Comparison of ENCODE assay signal across 11 mouse cellular contexts in genomic region chr10:67746140-67746539, GRCm38 (mm10).
DNase-seq lines count a peak whose midpoint lies in the region; ATAC-seq lines count a peak whose summit lies in the region.
"Had no signal": no experiment of that assay in that cellular context is flagged by ENCODE, and none has a peak within 500 bp of the region (broad histone marks: within the 10 kb centered on the region; RNA-seq: fewer than 3 reads in every experiment).

No protein-coding gene starts in this region.

- H3K4me2 ChIP-seq in embryonic facial prominence, embryonic 14.5 days (ENCODE audit: low read depth, low read length), result no peak overlapping the region
- no peak overlapping the region for H3K4me2 ChIP-seq in kidney, embryonic 16.5 days (replicated peaks; ENCODE audit: low read depth, low read length)

- H3K27ac ChIP-seq in embryonic facial prominence, embryonic 14.5 days (replicated peaks; ENCODE audit: low read depth, low read length), result no peak overlapping the region
- H3K27ac ChIP-seq in embryonic facial prominence, embryonic 10.5 days (replicated peaks), result no peak overlapping the region
- H3K27ac ChIP-seq in kidney, embryonic 16.5 days (ENCODE audit: low read length), result no peak overlapping the region

- H3K4me3 ChIP-seq in embryonic facial prominence, embryonic 14.5 days (ENCODE audit: low read depth, low read length), result no peak overlapping the region
- no peak overlapping the region for H3K4me3 ChIP-seq in embryonic facial prominence, embryonic 10.5 days
- H3K4me3 ChIP-seq in kidney, embryonic 16.5 days (ENCODE audit: low read length), result no peak overlapping the region

- WGBS in embryonic facial prominence, embryonic 14.5 days, result 76% methylated on average over 3 of the region's 3 CpGs
- 90% methylated on average over 3 of the region's 3 CpGs for WGBS in embryonic facial prominence, embryonic 10.5 days
- 73% methylated on average over 3 of the region's 3 CpGs for WGBS in kidney, embryonic 16.5 days

- no peaks in the 10 kb centered on the region for H3K9me3 ChIP-seq in embryonic facial prominence, embryonic 14.5 days (ENCODE audit: control insufficient read depth, low read length)
- H3K9me3 ChIP-seq in embryonic facial prominence, embryonic 10.5 days, result no peaks in the 10 kb centered on the region
- H3K9me3 ChIP-seq in kidney, embryonic 16.5 days (ENCODE audit: low read length), result no peaks in the 10 kb centered on the region

- H3K36me3 ChIP-seq in embryonic facial prominence, embryonic 14.5 days (ENCODE audit: control insufficient read depth, insufficient read depth, low read length), result no peaks in the 10 kb centered on the region
- no peaks in the 10 kb centered on the region for H3K36me3 ChIP-seq in embryonic facial prominence, embryonic 10.5 days (replicated peaks)
- H3K36me3 ChIP-seq in kidney, embryonic 16.5 days (ENCODE audit: insufficient read depth, low read length), result no peaks in the 10 kb centered on the region

- 0 out of 2 replicates have a peak, but pooled peaks have one; percentile 60 for ATAC-seq in embryonic facial prominence, embryonic 14.5 days (ENCODE audit: low read depth)
- peak; percentile 12; the same call in 1 of the 2 replicates for ATAC-seq in kidney, embryonic 16.5 days (ENCODE audit: low FRiP score, low TSS enrichment)
- ATAC-seq: intestine, embryonic 16.5 days; midbrain, embryonic 16.5 days had no signal

- H3K27me3 ChIP-seq in embryonic facial prominence, embryonic 14.5 days (replicated peaks; ENCODE audit: control insufficient read depth, insufficient read depth, low read length), result no peaks in the 10 kb centered on the region
- H3K27me3 ChIP-seq in embryonic facial prominence, embryonic 10.5 days (replicated peaks; ENCODE audit: low read depth, poor library complexity, severe bottlenecking), result no peaks in the 10 kb centered on the region
- no peaks in the 10 kb centered on the region for H3K27me3 ChIP-seq in kidney, embryonic 16.5 days (ENCODE audit: insufficient read depth, low read length)

- peaks cover 7% of the 10 kb centered on the region; the same call in 1 of the 2 replicates for H3K4me1 ChIP-seq in embryonic facial prominence, embryonic 14.5 days (ENCODE audit: control insufficient read depth, insufficient read depth, low read length)
- peaks cover 27% of the 10 kb centered on the region for H3K4me1 ChIP-seq in embryonic facial prominence, embryonic 10.5 days
- peaks cover 8% of the 10 kb centered on the region; the same call in 1 of the 2 replicates for H3K4me1 ChIP-seq in kidney, embryonic 16.5 days (ENCODE audit: insufficient read depth, low read length)

- intact Hi-C loops in gastrocnemius, postnatal 36 days (cut with DNase I), result no loop called here

- no peak overlapping the region for H3K9ac ChIP-seq in embryonic facial prominence, embryonic 14.5 days (ENCODE audit: low read depth, low read length)
- no peak overlapping the region for H3K9ac ChIP-seq in kidney, embryonic 16.5 days (replicated peaks; ENCODE audit: low read length)

- DNase-seq in embryonic facial prominence, embryonic 14.5 days (ENCODE audit: low spot score), result peak; percentile 86
- DNase-seq in embryonic facial prominence, embryonic 10.5 days (ENCODE audit: low spot score), result no peak
- DNase-seq in kidney, adult 11 months, result no peak
- DNase-seq in right cerebral cortex, postnatal 10 days (ENCODE audit: low spot score in 2 of 2), result peak; percentile 32 to 38
- no peak for DNase-seq in right cerebral cortex, postnatal 25 days
- no peak for DNase-seq in gastrocnemius, postnatal 36 days
- no peak for DNase-seq in adrenal gland, adult 2 months
- DNase-seq: adrenal gland, adult 8-10 months had no signal

Comparison
In these comparisons a context has a peak if more than half of its experiments do, and no peak if none do; other contexts are left out.
1. DNase-seq: peak in embryonic facial prominence, embryonic 14.5 days (single experiment) and right cerebral cortex, postnatal 10 days (2 of 2); none in embryonic facial prominence, embryonic 10.5 days (single experiment), kidney, adult 11 months (single experiment), right cerebral cortex, postnatal 25 days (single experiment), gastrocnemius, postnatal 36 days (0 of 2) and adrenal gland, adult 2 months (single experiment).